Mouse (Mus musculus) cerebellum, adult 9-11 months (tissue): Measurements from ENCODE around the gene Cd33.

Experiments
- DNase-seq: peaks from one replicate; pipeline ENCODE4 v3.0.0; 2022

The Cd33 gene

GRCm38 (mm10) chr7:43512519-43512918 is 31.7 kb downstream of the Cd33 start:
- no peak for DNase-seq

- DNase-seq: no peak
Observed at GRCm38 (mm10) chr7:43511707-43512478, 32.3 kb downstream of the Cd33 start.

GRCm38 (mm10) chr7:43495343-43496021 is 48.7 kb downstream of the Cd33 start:
- peak; percentile 77 for DNase-seq

- peak; percentile 59 for DNase-seq
Observed at GRCm38 (mm10) chr7:43490861-43491260, 53.4 kb downstream of the Cd33 start.

- peak; percentile 93 for DNase-seq
Observed at GRCm38 (mm10) chr7:43490182-43490584, 54.0 kb downstream of the Cd33 start.

- peak; percentile 82 for DNase-seq
Observed at GRCm38 (mm10) chr7:43489631-43490125, 54.5 kb downstream of the Cd33 start, which contains the start of gene Iglon5. Iglon5 (minus strand) TSS chr7:43490075.

- DNase-seq: peak; percentile 65
Observed at GRCm38 (mm10) chr7:43488646-43489045, 55.6 kb downstream of the Cd33 start.

- DNase-seq: no peak
Observed at GRCm38 (mm10) chr7:43483236-43483635, 61.0 kb downstream of the Cd33 start.

GRCm38 (mm10) chr7:43482090-43482716 is 62.0 kb downstream of the Cd33 start:
- no peak for DNase-seq

GRCm38 (mm10) chr7:43481191-43481590 is 63.0 kb downstream of the Cd33 start:
- DNase-seq: no peak

GRCm38 (mm10) chr7:43476376-43476775 is 67.9 kb downstream of the Cd33 start:
- DNase-seq: no peak

- no peak for DNase-seq
Observed at GRCm38 (mm10) chr7:43475706-43476105, 68.5 kb downstream of the Cd33 start.
